Mouse (Mus musculus): ENCODE data around the gene Cd209c.

Gene Cd209c

DNA sequence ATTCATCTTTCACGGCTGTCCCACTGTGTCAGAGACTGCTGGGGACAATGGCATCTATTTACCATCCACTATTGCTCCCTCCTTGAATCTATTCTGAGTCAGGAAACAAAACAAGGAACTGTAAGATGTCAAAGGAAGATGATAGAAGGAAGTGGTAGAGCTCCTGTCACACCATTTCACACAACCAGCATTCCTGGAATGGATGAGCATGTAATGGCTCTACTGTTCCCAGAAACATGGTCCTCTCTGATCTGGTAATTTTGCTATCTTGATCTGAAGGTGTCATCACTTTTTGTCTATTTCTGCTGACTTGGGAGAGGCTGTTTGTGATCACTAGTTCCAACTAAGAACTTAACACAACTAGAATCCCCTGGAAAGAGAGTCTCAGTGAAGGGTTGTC lies at the start of gene Cd209c:
Gene Cd209c (minus strand): TSS at position 101 of the 400 bp plus-strand sequence.
- DNase-seq = no peak

- DNase-seq = no peak
These were observed 39.7 kb upstream of the Cd209c start for GRCm38 (mm10) chr8:3994219-3994618.

- DNase-seq = peak; percentile 9
These were observed 1.5 kb upstream of the Cd209c start for GRCm38 (mm10) chr8:3956037-3956436.

DNA sequence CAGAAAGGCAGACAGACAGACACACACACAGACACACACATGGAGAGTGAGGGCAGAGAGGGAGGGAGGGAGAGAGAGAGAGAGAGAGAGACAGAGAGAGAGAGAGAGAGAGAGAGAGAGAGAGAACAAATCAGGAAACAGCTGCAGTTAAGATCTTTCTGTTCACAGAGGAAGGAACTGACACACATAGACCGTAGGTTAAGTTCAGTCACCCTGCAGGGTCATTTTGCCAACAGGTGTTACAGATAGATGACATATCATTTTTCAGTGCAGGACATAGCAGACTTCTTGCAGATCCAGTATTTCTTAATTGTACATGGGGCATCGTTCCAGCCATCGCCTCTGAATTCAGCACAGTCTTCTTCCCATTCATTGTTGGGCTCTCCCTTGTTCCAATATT lies 14.5 kb downstream of the Cd209c start:
- DNase-seq = no peak

DNA sequence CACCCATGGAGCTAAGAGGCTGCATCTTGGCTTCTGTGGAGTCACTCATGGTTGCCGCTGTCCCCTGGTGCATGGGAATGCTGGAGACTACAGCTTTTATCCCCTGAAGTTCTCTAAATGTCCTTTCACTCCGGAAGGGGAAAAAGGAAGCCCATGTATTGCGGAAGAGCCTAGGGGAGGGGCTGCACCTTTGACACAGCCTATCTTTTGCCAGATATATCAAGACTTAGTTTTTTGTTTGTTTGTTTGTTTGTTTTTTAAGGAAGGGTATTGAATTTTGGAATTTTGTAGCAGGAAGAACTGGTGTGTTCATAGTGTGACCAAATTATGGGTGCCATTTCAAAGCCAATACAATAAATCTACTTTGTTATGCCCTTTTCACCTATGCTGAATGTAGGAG lies 27.8 kb downstream of the Cd209c start, which contains the start of gene Cd209b:
Gene Cd209b (minus strand): TSS at position 101 of the 400 bp plus-strand sequence.
- no peak for DNase-seq

Data from kidney, adult 11 months (tissue).